Mouse (Mus musculus) forebrain, embryonic 11.5 days (tissue): ENCODE measurements around the gene Myct1. TPM values are rescaled to one million over a fixed set of nuclear protein-coding genes. Genes with fewer than 3 reads are reported as not detected.

Experiments used
- ATAC-seq: fragments of 200-750 bp; cut with Nextera tagmentation; replicated peaks from 2 replicates; pipeline ENCODE4 v1.8.0; 2017; ENCODE audit warnings: moderate TSS enrichment; ENCODE audit not compliant: low FRiP score
- DNase-seq: peaks from one replicate; pipeline ENCODE4 v3.0.0-alpha.2; 2017; ENCODE audit warnings: low spot score
- H3K27ac ChIP-seq: fragments of 300-500 bp; sonication (generic); 2 replicates; pipeline ENCODE4 v1.5.1; 2014; ENCODE audit warnings: low read depth, low read length
- H3K27me3 ChIP-seq: fragments of 300-500 bp; sonication (generic); 2 replicates; pipeline ENCODE4 v1.6.1; 2014; ENCODE audit warnings: mild to moderate bottlenecking, low read length, mixed read lengths; ENCODE audit not compliant: control insufficient read depth, insufficient read depth
- H3K36me3 ChIP-seq: fragments of 300-500 bp; sonication (generic); 2 replicates; pipeline ENCODE4 v1.6.1; 2014; ENCODE audit warnings: mild to moderate bottlenecking, low read length, moderate library complexity, mixed read lengths; ENCODE audit not compliant: control insufficient read depth, insufficient read depth
- H3K4me1 ChIP-seq: fragments of 300-500 bp; sonication (generic); replicated peaks from 2 replicates; pipeline ENCODE4 v1.6.1; 2014; ENCODE audit warnings: low read length, mixed read lengths; ENCODE audit not compliant: control insufficient read depth, insufficient read depth
- H3K4me2 ChIP-seq: fragments of 300-500 bp; sonication (generic); 2 replicates; pipeline ENCODE4 v1.6.1; 2014; ENCODE audit warnings: low read depth, mild to moderate bottlenecking, low read length, moderate library complexity, mixed read lengths; ENCODE audit not compliant: severe bottlenecking
- H3K4me3 ChIP-seq: fragments of 300-500 bp; sonication (generic); 2 replicates; pipeline ENCODE4 v1.5.1; 2014; ENCODE audit warnings: low read depth, low read length
- H3K9ac ChIP-seq: fragments of 300-500 bp; sonication (generic); 2 replicates; pipeline ENCODE4 v1.6.1; 2014; ENCODE audit warnings: low read length
- H3K9me3 ChIP-seq: fragments of 300-500 bp; sonication (generic); 2 replicates; pipeline ENCODE4 v1.6.1; 2016; ENCODE audit warnings: low read length, mixed read lengths; ENCODE audit not compliant: control insufficient read depth
- WGBS: fragments of 180-500 bp; shearing (Covaris S2); extraction: QIAGEN DNeasy Blood & Tissue Kit; methylation state at CpG from one replicate; pipeline ENCODE4 v1.1.7; 2014; 5-methylcytosine and 5-hydroxymethylcytosine counted together
- polyA plus RNA-seq: library from polyadenylated mRNA; unstranded; fragments of >200 nt; fragmentation: Nextera tagmentation; extraction: Ambion mirVana; gene quantifications from 2 replicates; pipeline ENCODE4 v1.2.1, GENCODE M21; 2014

The Myct1 gene
- polyA plus RNA-seq, 1 experiment from 2014 or later: 2.2 TPM

- no peaks in the 10 kb centered on the region for H3K4me1 ChIP-seq
- H3K4me3 ChIP-seq: no peak overlapping the region
- WGBS: 84% methylated on average over 4 of the region's 4 CpGs
- no peak overlapping the region for H3K27ac ChIP-seq
- no peak for DNase-seq
- H3K4me2 ChIP-seq: no peak overlapping the region
- no peak for ATAC-seq
- no peaks in the 10 kb centered on the region for H3K9me3 ChIP-seq
- H3K9ac ChIP-seq: no peak overlapping the region
- H3K36me3 ChIP-seq: no peaks in the 10 kb centered on the region
- H3K27me3 ChIP-seq: no peaks in the 10 kb centered on the region
These were observed 33.0 kb upstream of the Myct1 start for GRCm38 (mm10) chr10:5560526-5560925.

- Histone ChIP-seq H3K9ac (no peak overlapping the region), H3K4me1 (no peaks in the 10 kb centered on the region), H3K4me3 (no peak overlapping the region), H3K27ac (no peak overlapping the region), H3K36me3 (no peaks in the 10 kb centered on the region), H3K27me3 (no peaks in the 10 kb centered on the region), H3K4me2 (no peak overlapping the region), H3K9me3 (no peaks in the 10 kb centered on the region)
- DNase-seq (no peak), ATAC-seq (no peak)
- 87% methylated on average over 4 of the region's 4 CpGs for WGBS
These were observed 31.9 kb upstream of the Myct1 start for GRCm38 (mm10) chr10:5561706-5562105.

DNA sequence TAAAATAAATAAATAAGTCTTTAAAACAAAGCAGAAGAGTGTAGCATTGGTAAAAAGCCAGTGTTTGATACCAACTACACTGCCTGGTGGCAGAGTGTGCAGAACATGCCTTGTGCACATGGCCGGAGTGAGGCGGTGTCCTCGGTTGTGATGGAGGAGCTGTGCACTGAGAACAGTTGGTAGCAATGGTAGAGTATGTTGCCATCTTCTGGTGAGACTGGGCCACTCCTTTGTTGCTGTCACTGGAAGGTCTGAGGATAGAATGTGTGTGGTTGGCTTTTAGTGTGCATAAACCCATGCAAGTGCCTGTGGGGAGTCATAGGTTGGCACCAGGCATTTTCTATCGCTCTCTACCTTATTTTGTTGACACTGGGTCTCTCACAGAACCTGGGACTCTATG is 24.6 kb upstream of the Myct1 start:
- Histone ChIP-seq H3K4me1 (no peaks in the 10 kb centered on the region), H3K4me3 (no peak overlapping the region), H3K36me3 (no peaks in the 10 kb centered on the region), H3K27me3 (no peaks in the 10 kb centered on the region), H3K9me3 (no peaks in the 10 kb centered on the region), H3K4me2 (no peak overlapping the region), H3K27ac (no peak overlapping the region), H3K9ac (no peak overlapping the region)
- ATAC-seq (no peak), DNase-seq (no peak)
- 83% methylated on average over 4 of the region's 4 CpGs for WGBS

GRCm38 (mm10) chr10:5570059-5570458 is 23.5 kb upstream of the Myct1 start:
- WGBS: 93% methylated on average over 8 of the region's 8 CpGs
- no peak for DNase-seq
- H3K4me3 ChIP-seq: no peak overlapping the region

DNA sequence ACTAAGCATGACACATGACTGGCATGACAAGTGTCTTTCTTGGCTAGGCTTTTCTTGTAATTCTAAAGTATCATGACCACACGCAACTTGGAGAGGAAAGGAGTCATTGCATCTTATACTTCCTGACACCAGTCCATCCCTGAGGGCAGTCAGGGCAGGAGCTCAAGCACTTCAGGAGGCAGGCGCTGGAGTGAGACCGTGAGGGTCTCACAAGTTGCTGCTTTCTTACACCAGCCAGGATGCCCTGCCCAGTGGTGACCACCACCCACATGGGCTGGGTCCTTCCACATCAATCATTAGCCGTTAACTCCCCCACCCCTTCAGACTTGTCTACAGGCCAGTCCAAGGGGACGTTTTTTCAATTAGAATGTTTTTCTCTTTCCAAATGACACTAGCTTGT is 22.2 kb upstream of the Myct1 start:
- Histone ChIP-seq H3K9ac (no peak overlapping the region), H3K9me3 (no peaks in the 10 kb centered on the region), H3K27ac (no peak overlapping the region), H3K4me2 (no peak overlapping the region), H3K4me1 (no peaks in the 10 kb centered on the region), H3K4me3 (no peak overlapping the region), H3K36me3 (no peaks in the 10 kb centered on the region), H3K27me3 (no peaks in the 10 kb centered on the region)
- DNase-seq (no peak), ATAC-seq (no peak)
- WGBS: 82% methylated on average over 5 of the region's 5 CpGs

More at GRCm38 (mm10) chr10:5570059-5570458, 23.5 kb upstream of the Myct1 start:
- Histone ChIP-seq H3K27ac (no peak overlapping the region), H3K9me3 (no peaks in the 10 kb centered on the region), H3K4me2 (no peak overlapping the region), H3K9ac (no peak overlapping the region), H3K36me3 (no peaks in the 10 kb centered on the region), H3K4me1 (no peaks in the 10 kb centered on the region), H3K27me3 (no peaks in the 10 kb centered on the region)
- no peak for ATAC-seq

GRCm38 (mm10) chr10:5573328-5573727 is 20.2 kb upstream of the Myct1 start:
- H3K9me3 ChIP-seq: no peaks in the 10 kb centered on the region
- DNase-seq: no peak
- no peak for ATAC-seq
- no peaks in the 10 kb centered on the region for H3K4me1 ChIP-seq
- H3K27me3 ChIP-seq: no peaks in the 10 kb centered on the region
- no peaks in the 10 kb centered on the region for H3K36me3 ChIP-seq
- H3K27ac ChIP-seq: no peak overlapping the region
- H3K4me2 ChIP-seq: no peak overlapping the region
- H3K9ac ChIP-seq: no peak overlapping the region
- WGBS: 61% methylated on average over 2 of the region's 2 CpGs
- no peak overlapping the region for H3K4me3 ChIP-seq

- no peaks in the 10 kb centered on the region for H3K27me3 ChIP-seq
- 87% methylated on average over 2 of the region's 2 CpGs for WGBS
- H3K4me3 ChIP-seq: no peak overlapping the region
- ATAC-seq: no peak
- H3K27ac ChIP-seq: no peak overlapping the region
- H3K9me3 ChIP-seq: no peaks in the 10 kb centered on the region
- DNase-seq: no peak
- no peaks in the 10 kb centered on the region for H3K4me1 ChIP-seq
- H3K36me3 ChIP-seq: no peaks in the 10 kb centered on the region
- H3K9ac ChIP-seq: no peak overlapping the region
- H3K4me2 ChIP-seq: no peak overlapping the region
These were observed 2.5 kb upstream of the Myct1 start for GRCm38 (mm10) chr10:5591061-5591460.

- no peak overlapping the region for H3K9ac ChIP-seq
- WGBS: 83% methylated on average over 4 of the region's 4 CpGs
These were observed 1.6 kb upstream of the Myct1 start for GRCm38 (mm10) chr10:5591996-5592395.

DNA sequence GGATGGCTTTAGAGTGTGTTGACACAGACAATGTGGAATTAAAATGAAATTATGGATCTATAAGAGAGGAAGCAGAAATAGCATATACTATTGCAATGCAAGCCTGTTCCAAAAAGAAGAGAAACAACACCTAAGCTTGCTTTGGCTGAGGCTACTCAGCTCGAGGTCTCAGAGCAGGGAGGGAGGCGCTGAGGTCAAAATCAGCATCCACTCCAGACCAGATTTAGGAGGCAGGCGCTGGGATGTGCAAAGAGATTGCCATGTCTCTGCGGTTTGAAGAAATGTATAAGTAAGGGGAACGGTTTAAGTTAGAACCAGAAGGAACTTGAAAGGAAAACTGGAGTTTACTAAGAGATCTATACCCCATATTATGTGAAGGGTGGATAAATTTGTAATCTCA is 882 bp downstream of the Myct1 start:
- Histone ChIP-seq H3K27ac (no peak overlapping the region), H3K27me3 (no peaks in the 10 kb centered on the region), H3K36me3 (no peaks in the 10 kb centered on the region), H3K9me3 (no peaks in the 10 kb centered on the region), H3K4me2 (no peak overlapping the region), H3K9ac (no peak overlapping the region), H3K4me1 (no peaks in the 10 kb centered on the region), H3K4me3 (no peak overlapping the region)
- DNase-seq (no peak), ATAC-seq (no peak)
- WGBS: 70% methylated on average over 5 of the region's 5 CpGs

More at GRCm38 (mm10) chr10:5591996-5592395, 1.6 kb upstream of the Myct1 start:
- H3K4me3 ChIP-seq: no peak overlapping the region
- no peaks in the 10 kb centered on the region for H3K4me1 ChIP-seq
- H3K27me3 ChIP-seq: no peaks in the 10 kb centered on the region
- ATAC-seq (no peak), DNase-seq (no peak)
- no peak overlapping the region for H3K4me2 ChIP-seq
- H3K9me3 ChIP-seq: no peaks in the 10 kb centered on the region
- H3K27ac ChIP-seq: no peak overlapping the region
- no peaks in the 10 kb centered on the region for H3K36me3 ChIP-seq
